Mouse (Mus musculus) thymus, postnatal 4 days (tissue): Measurements from ENCODE around the gene Zp1.

Experiments
- DNase-seq: peaks from one replicate; pipeline ENCODE4 v3.0.0; 2021

Gene Zp1

GRCm38 (mm10) chr19:10921058-10921457 is 626 bp upstream of the Zp1 start:
- DNase-seq: no peak

GRCm38 (mm10) chr19:10918321-10918991 is 2.0 kb downstream of the Zp1 start:
- DNase-seq: no peak

- no peak for DNase-seq
Observed at GRCm38 (mm10) chr19:10916506-10916905, 3.9 kb downstream of the Zp1 start.

DNA sequence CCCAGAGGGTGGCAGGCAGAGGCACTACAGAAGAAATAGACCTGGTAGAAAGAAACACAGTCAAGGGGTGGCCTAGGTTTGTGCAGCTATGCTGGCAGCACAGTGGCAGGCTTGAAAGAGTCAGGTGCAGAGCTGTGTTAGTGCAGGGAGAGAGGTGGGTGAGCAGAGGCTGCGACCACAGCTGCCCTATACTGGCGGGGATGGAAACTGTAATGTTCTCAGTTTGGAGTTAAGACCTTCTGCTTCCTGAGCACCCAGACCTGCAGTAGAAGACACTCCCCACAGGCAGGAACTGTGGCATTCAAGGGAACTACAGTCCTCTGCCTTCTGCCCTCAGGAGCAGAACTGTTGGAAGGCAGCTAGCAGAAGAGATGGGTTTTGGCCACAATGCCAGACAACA is 5.6 kb downstream of the Zp1 start:
- DNase-seq: no peak

GRCm38 (mm10) chr19:10914291-10914690 is 6.1 kb downstream of the Zp1 start:
- DNase-seq: no peak

GRCm38 (mm10) chr19:10909087-10909721 is 11.2 kb downstream of the Zp1 start:
- DNase-seq: no peak

GRCm38 (mm10) chr19:10907891-10908290 is 12.5 kb downstream of the Zp1 start:
- DNase-seq: peak; percentile 80

- DNase-seq: no peak
Observed at GRCm38 (mm10) chr19:10905728-10906000, 14.8 kb downstream of the Zp1 start.

GRCm38 (mm10) chr19:10904927-10905727 is 15.3 kb downstream of the Zp1 start:
- no peak for DNase-seq

DNA sequence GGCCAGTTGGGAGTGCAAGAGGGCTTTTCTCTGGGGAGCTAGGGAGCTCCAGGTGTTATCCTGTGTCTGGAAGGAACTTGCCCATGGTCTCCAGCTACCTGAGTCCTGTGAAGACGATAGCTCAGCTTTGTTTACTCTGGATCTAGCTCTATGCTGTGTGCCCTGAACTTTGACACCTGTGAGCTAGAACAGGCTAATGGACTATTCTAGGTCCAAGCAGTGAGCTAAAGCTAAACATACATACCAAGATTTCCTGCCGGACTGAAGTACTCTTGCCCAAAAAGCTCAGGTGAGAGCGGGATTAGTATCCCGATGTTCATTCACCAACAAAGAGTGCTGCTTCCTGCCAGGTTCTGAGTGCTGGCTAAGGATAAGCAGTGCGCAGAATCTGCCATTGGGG is 15.9 kb downstream of the Zp1 start:
- no peak for DNase-seq

- DNase-seq: no peak
Observed at GRCm38 (mm10) chr19:10901046-10901445, 19.4 kb downstream of the Zp1 start.

DNA sequence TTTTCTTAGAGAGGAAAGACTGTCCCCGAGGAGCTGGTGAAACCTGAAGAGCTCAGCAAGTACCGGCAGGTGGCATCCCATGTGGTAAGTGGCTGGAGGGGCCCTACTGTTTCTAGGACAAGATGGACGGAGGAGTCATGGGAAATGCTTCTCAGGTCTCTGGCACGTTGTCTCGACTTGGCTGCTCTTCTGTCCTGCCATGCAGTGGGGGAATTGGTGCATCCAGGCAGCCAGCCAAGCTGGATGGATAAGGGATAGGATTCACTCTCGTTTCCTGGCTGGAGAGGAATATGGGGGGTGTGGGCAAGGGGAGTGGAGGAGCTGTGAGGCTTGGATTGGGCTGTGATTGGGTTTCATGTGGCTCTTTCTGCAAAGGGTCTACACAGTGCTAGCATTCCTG is 20.1 kb downstream of the Zp1 start:
- no peak for DNase-seq

GRCm38 (mm10) chr19:10897491-10897890 is 22.9 kb downstream of the Zp1 start:
- no peak for DNase-seq

- DNase-seq: no peak
Observed at GRCm38 (mm10) chr19:10896849-10897248, 23.6 kb downstream of the Zp1 start.

GRCm38 (mm10) chr19:10895708-10896107 is 24.7 kb downstream of the Zp1 start:
- DNase-seq: no peak

GRCm38 (mm10) chr19:10895016-10895528 is 25.4 kb downstream of the Zp1 start, which contains the start of gene Prpf19:
TSS of gene Prpf19 (plus strand) at chr19:10895231.
- peak; percentile 99 for DNase-seq

DNA sequence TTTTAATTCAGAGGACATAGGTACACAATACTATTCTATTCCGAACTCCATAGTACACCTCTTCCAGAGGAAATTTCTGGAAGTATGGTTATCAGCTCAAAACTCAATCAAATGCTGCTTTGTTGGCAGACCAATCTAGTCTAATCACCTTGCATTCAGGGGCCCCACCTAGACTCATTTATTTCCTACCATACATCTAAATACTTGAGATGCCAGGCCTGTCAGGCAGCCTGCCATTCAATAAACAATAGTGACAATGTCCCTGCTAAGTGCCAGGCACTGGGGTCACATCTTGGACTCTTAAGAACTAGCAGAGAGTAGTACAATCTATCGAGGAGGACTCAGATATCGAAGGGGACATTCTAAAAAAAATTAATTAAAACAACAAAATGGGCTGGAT is 28.2 kb downstream of the Zp1 start:
- no peak for DNase-seq

DNA sequence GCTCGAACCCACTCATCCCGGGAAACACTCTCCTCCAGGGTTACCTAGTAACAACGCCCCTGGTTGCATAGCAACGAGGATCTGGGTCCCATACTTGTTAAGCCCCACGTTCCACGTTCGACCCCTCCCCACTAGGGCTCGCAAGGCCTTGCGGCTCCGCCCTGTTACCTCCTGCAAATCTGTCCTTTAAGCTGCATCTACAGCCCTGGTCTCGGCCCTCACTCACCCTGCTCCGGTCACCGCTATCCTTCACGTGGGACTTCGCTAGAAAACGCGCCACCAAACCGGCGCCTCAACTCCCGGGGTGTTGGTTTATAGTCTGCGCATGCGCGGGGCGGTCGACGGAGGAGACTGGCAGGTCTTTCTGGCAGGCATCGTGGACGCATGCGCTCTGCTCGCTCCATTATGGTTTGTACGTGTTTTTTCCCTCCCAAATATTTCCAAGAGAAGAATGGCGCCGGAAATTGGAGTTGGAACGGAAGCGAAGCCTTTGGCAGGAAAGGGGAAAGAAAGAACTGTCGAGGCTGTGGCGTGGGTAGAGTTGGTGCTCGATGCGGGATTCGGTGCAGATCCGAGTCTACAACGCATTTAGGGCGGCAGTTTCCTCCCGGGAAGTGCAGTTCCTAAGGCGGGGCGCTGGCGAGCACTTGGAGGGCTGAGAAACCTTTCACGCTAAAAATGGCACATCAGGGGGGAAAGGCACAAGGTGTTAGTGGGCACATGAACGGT is 38.8 kb downstream of the Zp1 start, which contains the start of gene Tmem109:
TSS of gene Tmem109 (minus strand) at position 576 of the 729 bp plus-strand sequence.
- DNase-seq: peak; percentile 95

GRCm38 (mm10) chr19:10880975-10881425 is 39.4 kb downstream of the Zp1 start:
- peak; percentile 33 for DNase-seq

- DNase-seq: peak; percentile 70
Observed at GRCm38 (mm10) chr19:10880085-10880974, 40.1 kb downstream of the Zp1 start.

DNA sequence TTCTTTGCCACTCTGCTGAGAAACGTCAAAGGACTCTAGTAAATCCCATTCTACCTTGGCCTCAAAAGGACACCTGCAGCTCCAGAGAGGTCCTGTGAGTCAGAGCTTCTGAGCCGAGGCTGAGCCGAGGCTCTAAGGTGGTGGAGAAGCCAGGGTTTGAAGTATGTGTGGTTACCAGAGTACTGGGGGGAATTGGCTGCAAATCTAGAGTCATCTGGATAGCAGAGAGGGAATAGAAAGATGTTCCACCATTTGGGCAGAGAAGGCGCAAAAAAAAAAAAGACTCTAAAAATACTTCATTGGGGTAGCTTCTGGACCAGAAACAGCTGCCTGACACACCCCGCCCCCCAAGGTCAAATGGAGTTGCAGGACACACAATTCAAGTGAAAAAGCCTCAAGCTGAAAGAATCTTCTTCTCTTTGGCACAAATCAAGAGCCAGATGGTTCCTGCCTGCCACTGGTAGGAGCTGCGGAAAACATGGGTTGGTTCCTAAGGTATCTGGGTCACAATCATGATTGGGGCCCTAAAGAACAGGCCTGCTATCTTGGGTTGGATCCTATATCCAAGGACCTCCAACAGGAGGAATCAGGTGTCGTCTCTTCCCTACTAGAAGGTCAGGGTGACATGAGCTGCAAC is 42.1 kb downstream of the Zp1 start:
- no peak for DNase-seq
